Mouse (Mus musculus): ENCODE data around the gene Ptgr1. TPM values are rescaled to one million over a fixed set of nuclear protein-coding genes. Genes with fewer than 3 reads are reported as not detected.

The Ptgr1 gene
- polyA plus RNA-seq, 1 experiment from 2014 or later, result 5.4 TPM

- H3K4me2 ChIP-seq (replicated peaks), result no peak overlapping the region
- H3K4me3 ChIP-seq (replicated peaks), result no peak overlapping the region
- 0 out of 2 replicates have a peak, but pooled peaks cover 8% of the 10 kb centered on the region for H3K27me3 ChIP-seq
- H3K9me3 ChIP-seq, result no peaks in the 10 kb centered on the region
- 86% methylated on average over 7 of the region's 7 CpGs for WGBS
- no peaks in the 10 kb centered on the region for H3K36me3 ChIP-seq
- no peak overlapping the region for H3K27ac ChIP-seq
- no peak overlapping the region for H3K9ac ChIP-seq (replicated peaks)
- no peak for ATAC-seq
- H3K4me1 ChIP-seq (replicated peaks), result 0 out of 2 replicates have a peak, but pooled peaks cover 10% of the 10 kb centered on the region
Observed at GRCm38 (mm10) chr4:58989303-58989898, 2.5 kb upstream of the Ptgr1 start.

- Histone ChIP-seq H3K4me3 (replicated peaks) (no peak overlapping the region), H3K4me2 (replicated peaks) (no peak overlapping the region), H3K9ac (replicated peaks) (no peak overlapping the region), H3K4me1 (replicated peaks) (0 out of 2 replicates have a peak, but pooled peaks cover 10% of the 10 kb centered on the region), H3K9me3 (no peaks in the 10 kb centered on the region), H3K36me3 (no peaks in the 10 kb centered on the region), H3K27me3 (0 out of 2 replicates have a peak, but pooled peaks cover 8% of the 10 kb centered on the region), H3K27ac (no peak overlapping the region)
- WGBS, result 26% methylated on average over 7 of the region's 7 CpGs
- ATAC-seq, result peak; percentile 52
Observed at GRCm38 (mm10) chr4:58985157-58985648, 1.7 kb downstream of the Ptgr1 start.

GRCm38 (mm10) chr4:58982806-58983205 lies 4.1 kb downstream of the Ptgr1 start:
- Histone ChIP-seq H3K36me3 (no peaks in the 10 kb centered on the region), H3K9ac (replicated peaks) (no peak overlapping the region), H3K9me3 (no peaks in the 10 kb centered on the region), H3K4me2 (replicated peaks) (no peak overlapping the region), H3K4me1 (replicated peaks) (0 out of 2 replicates have a peak, but pooled peaks cover 10% of the 10 kb centered on the region), H3K4me3 (replicated peaks) (no peak overlapping the region), H3K27me3 (no peaks in the 10 kb centered on the region), H3K27ac (no peak overlapping the region)
- WGBS, result 90% methylated on average over 8 of the region's 8 CpGs
- ATAC-seq, result no peak

- no peaks in the 10 kb centered on the region for H3K27me3 ChIP-seq
- no peaks in the 10 kb centered on the region for H3K36me3 ChIP-seq
- ATAC-seq, result no peak
- H3K27ac ChIP-seq, result no peak overlapping the region
- H3K4me2 ChIP-seq (replicated peaks), result no peak overlapping the region
- no peak overlapping the region for H3K4me3 ChIP-seq (replicated peaks)
- 0 out of 2 replicates have a peak, but pooled peaks cover 5% of the 10 kb centered on the region for H3K4me1 ChIP-seq (replicated peaks)
- whole genome bisulfite sequencing, result 84% methylated on average over 6 of the region's 6 CpGs
- no peak overlapping the region for H3K9ac ChIP-seq (replicated peaks)
- H3K9me3 ChIP-seq, result no peaks in the 10 kb centered on the region
Observed at GRCm38 (mm10) chr4:58981421-58981820, 5.5 kb downstream of the Ptgr1 start.

- no peak overlapping the region for H3K27ac ChIP-seq
- ATAC-seq, result no peak
- no peaks in the 10 kb centered on the region for H3K27me3 ChIP-seq
- H3K4me3 ChIP-seq (replicated peaks), result no peak overlapping the region
- no peaks in the 10 kb centered on the region for H3K9me3 ChIP-seq
- no peaks in the 10 kb centered on the region for H3K4me1 ChIP-seq (replicated peaks)
- no peak overlapping the region for H3K4me2 ChIP-seq (replicated peaks)
- H3K9ac ChIP-seq (replicated peaks), result no peak overlapping the region
- H3K36me3 ChIP-seq, result no peaks in the 10 kb centered on the region
- 84% methylated on average over 5 of the region's 5 CpGs for WGBS
Observed at GRCm38 (mm10) chr4:58975711-58976110, 11.2 kb downstream of the Ptgr1 start.

- H3K36me3 ChIP-seq, result no peaks in the 10 kb centered on the region
- ATAC-seq, result no peak
- H3K27ac ChIP-seq, result no peak overlapping the region
- 87% methylated on average over 4 of the region's 4 CpGs for WGBS
- no peaks in the 10 kb centered on the region for H3K9me3 ChIP-seq
- H3K4me3 ChIP-seq (replicated peaks), result no peak overlapping the region
- no peaks in the 10 kb centered on the region for H3K27me3 ChIP-seq
- H3K9ac ChIP-seq (replicated peaks), result no peak overlapping the region
- H3K4me1 ChIP-seq (replicated peaks), result no peaks in the 10 kb centered on the region
- no peak overlapping the region for H3K4me2 ChIP-seq (replicated peaks)
Observed at GRCm38 (mm10) chr4:58970678-58971077, 16.2 kb downstream of the Ptgr1 start.

- H3K9ac ChIP-seq (replicated peaks), result no peak overlapping the region
- H3K36me3 ChIP-seq, result no peaks in the 10 kb centered on the region
- no peak for ATAC-seq
- H3K27ac ChIP-seq, result no peak overlapping the region
- WGBS, result 93% methylated on average over 1 of the region's 1 CpGs
- no peak overlapping the region for H3K4me2 ChIP-seq (replicated peaks)
- no peak overlapping the region for H3K4me3 ChIP-seq (replicated peaks)
- no peaks in the 10 kb centered on the region for H3K27me3 ChIP-seq
- H3K4me1 ChIP-seq (replicated peaks), result no peaks in the 10 kb centered on the region
- H3K9me3 ChIP-seq, result no peaks in the 10 kb centered on the region
Observed at GRCm38 (mm10) chr4:58965136-58965535, 21.8 kb downstream of the Ptgr1 start.

GRCm38 (mm10) chr4:58963271-58963670 lies 23.6 kb downstream of the Ptgr1 start:
- Histone ChIP-seq H3K4me1 (replicated peaks) (no peaks in the 10 kb centered on the region), H3K4me3 (replicated peaks) (no peak overlapping the region)

GRCm38 (mm10) chr4:58961719-58962118 lies 25.2 kb downstream of the Ptgr1 start:
- no peak overlapping the region for H3K4me3 ChIP-seq (replicated peaks)
- peaks cover 7% of the 10 kb centered on the region for H3K36me3 ChIP-seq
- 97% methylated on average over 15 of the region's 15 CpGs for WGBS
- no peaks in the 10 kb centered on the region for H3K4me1 ChIP-seq (replicated peaks)
- H3K4me2 ChIP-seq (replicated peaks), result no peak overlapping the region
- no peaks in the 10 kb centered on the region for H3K27me3 ChIP-seq
- ATAC-seq, result no peak
- H3K27ac ChIP-seq, result no peak overlapping the region
- no peak overlapping the region for H3K9ac ChIP-seq (replicated peaks)
- H3K9me3 ChIP-seq, result no peaks in the 10 kb centered on the region

More at GRCm38 (mm10) chr4:58963271-58963670, 23.6 kb downstream of the Ptgr1 start:
- Histone ChIP-seq H3K9ac (replicated peaks) (no peak overlapping the region), H3K36me3 (no peaks in the 10 kb centered on the region), H3K27me3 (no peaks in the 10 kb centered on the region), H3K9me3 (no peaks in the 10 kb centered on the region), H3K27ac (no peak overlapping the region), H3K4me2 (replicated peaks) (no peak overlapping the region)
- no peak for ATAC-seq
- WGBS, result 90% methylated on average over 4 of the region's 4 CpGs

- H3K27me3 ChIP-seq, result no peaks in the 10 kb centered on the region
- 92% methylated on average over 11 of the region's 11 CpGs for WGBS
- no peak overlapping the region for H3K27ac ChIP-seq
- no peak overlapping the region for H3K4me2 ChIP-seq (replicated peaks)
- H3K4me1 ChIP-seq (replicated peaks), result no peaks in the 10 kb centered on the region
- no peaks in the 10 kb centered on the region for H3K9me3 ChIP-seq
- no peak overlapping the region for H3K4me3 ChIP-seq (replicated peaks)
- H3K36me3 ChIP-seq, result peaks cover 10% of the 10 kb centered on the region
- ATAC-seq, result no peak
- no peak overlapping the region for H3K9ac ChIP-seq (replicated peaks)
Observed at GRCm38 (mm10) chr4:58952630-58953029, 34.3 kb downstream of the Ptgr1 start.

GRCm38 (mm10) chr4:58948391-58948790 lies 38.5 kb downstream of the Ptgr1 start:
- H3K4me2 ChIP-seq (replicated peaks), result no peak overlapping the region
- no peaks in the 10 kb centered on the region for H3K27me3 ChIP-seq
- no peak overlapping the region for H3K27ac ChIP-seq
- H3K9ac ChIP-seq (replicated peaks), result no peak overlapping the region
- H3K36me3 ChIP-seq, result no peaks in the 10 kb centered on the region
- H3K4me3 ChIP-seq (replicated peaks), result no peak overlapping the region
- H3K4me1 ChIP-seq (replicated peaks), result peaks cover 9% of the 10 kb centered on the region
- no peak for ATAC-seq
- 85% methylated on average over 4 of the region's 4 CpGs for WGBS
- H3K9me3 ChIP-seq, result no peaks in the 10 kb centered on the region

GRCm38 (mm10) chr4:58944695-58945094 lies 42.2 kb downstream of the Ptgr1 start:
- Histone ChIP-seq H3K27ac (no peak overlapping the region), H3K27me3 (no peaks in the 10 kb centered on the region), H3K4me3 (replicated peaks) (peak overlapping the region; percentile 71; the same call in 1 of the 2 replicates), H3K9me3 (no peaks in the 10 kb centered on the region), H3K4me1 (replicated peaks) (peaks cover 13% of the 10 kb centered on the region), H3K36me3 (no peaks in the 10 kb centered on the region), H3K9ac (replicated peaks) (no peak overlapping the region), H3K4me2 (replicated peaks) (peak overlapping the region; percentile 82)
- no peak for ATAC-seq
- WGBS, result 72% methylated on average over 5 of the region's 5 CpGs

GRCm38 (mm10) chr4:58944206-58944553 lies 42.7 kb downstream of the Ptgr1 start:
- Histone ChIP-seq H3K4me1 (replicated peaks) (peaks cover 13% of the 10 kb centered on the region), H3K36me3 (no peaks in the 10 kb centered on the region), H3K9me3 (no peaks in the 10 kb centered on the region), H3K4me2 (replicated peaks) (peak overlapping the region; percentile 82), H3K4me3 (replicated peaks) (peak overlapping the region; percentile 71), H3K27me3 (no peaks in the 10 kb centered on the region), H3K27ac (no peak overlapping the region), H3K9ac (replicated peaks) (peak overlapping the region; percentile 76)
- peak; percentile 40 for ATAC-seq
- 20% methylated on average over 6 of the region's 6 CpGs for WGBS

Measured in midbrain, embryonic 13.5 days (tissue).